Mouse (Mus musculus): ENCODE measurements around the gene Mylip. TPM values are rescaled to one million over a fixed set of nuclear protein-coding genes. Genes with fewer than 3 reads are reported as not detected.
A peak's percentile ranks its signal among the peaks of the same experiment; 100 is the strongest.

The Mylip gene
- 5.3 and 5.8 TPM in 2 replicates for polyA plus RNA-seq (2014; fragmentation: Nextera tagmentation; extraction: Ambion mirVana)

- ATAC-seq (replicated peaks; ENCODE audit: low FRiP score, low TSS enrichment, low read depth): peak; percentile 98
- under 1% methylated on average over 73 of the region's 81 CpGs for WGBS
- H3K4me1 ChIP-seq (replicated peaks; ENCODE audit: control insufficient read depth, insufficient read depth, low read length): peaks cover 34% of the 10 kb centered on the region
- no peaks in the 10 kb centered on the region for H3K27me3 ChIP-seq (replicated peaks; ENCODE audit: control insufficient read depth, insufficient read depth, low read length)
- H3K36me3 ChIP-seq (ENCODE audit: control insufficient read depth, insufficient read depth, low read length): 0 out of 2 replicates have a peak, but pooled peaks cover 4% of the 10 kb centered on the region
- peak; percentile 97 for DNase-seq (ENCODE audit: low spot score)
- peak within 1 kb of the TSS; percentile 79 for H3K4me2 ChIP-seq (ENCODE audit: low read length)
- peak within 1 kb of the TSS; percentile 70 for H3K9ac ChIP-seq (ENCODE audit: low read length)
- H3K4me3 ChIP-seq (ENCODE audit: low read depth, low read length): peak within 1 kb of the TSS; percentile 77
- H3K27ac ChIP-seq (ENCODE audit: low read depth): peak within 1 kb of the TSS; percentile 11; the same call in 1 of the 2 replicates
- H3K9me3 ChIP-seq (ENCODE audit: control insufficient read depth, low read length): no peaks in the 10 kb centered on the region
Observed at GRCm38 (mm10) chr13:45389448-45390311, at the start of gene Mylip. Gene Mylip (plus strand): TSS chr13:45389742.

- H3K4me3 ChIP-seq (ENCODE audit: low read depth, low read length): no peak overlapping the region
- H3K4me2 ChIP-seq (ENCODE audit: low read length): no peak overlapping the region
- H3K36me3 ChIP-seq (ENCODE audit: control insufficient read depth, insufficient read depth, low read length): no peaks in the 10 kb centered on the region
- no peaks in the 10 kb centered on the region for H3K27me3 ChIP-seq (replicated peaks; ENCODE audit: control insufficient read depth, insufficient read depth, low read length)
- H3K4me1 ChIP-seq (replicated peaks; ENCODE audit: control insufficient read depth, insufficient read depth, low read length): no peaks in the 10 kb centered on the region
- no peak overlapping the region for H3K27ac ChIP-seq (ENCODE audit: low read depth)
- ATAC-seq (replicated peaks; ENCODE audit: low FRiP score, low TSS enrichment, low read depth): no peak
- H3K9ac ChIP-seq (ENCODE audit: low read length): no peak overlapping the region
- H3K9me3 ChIP-seq (ENCODE audit: control insufficient read depth, low read length): no peaks in the 10 kb centered on the region
- DNase-seq (ENCODE audit: low spot score): no peak
Observed at GRCm38 (mm10) chr13:45341991-45342390, 47.6 kb upstream of the Mylip start.

GRCm38 (mm10) chr13:45343541-45343940 is 46.0 kb upstream of the Mylip start:
- DNase-seq (ENCODE audit: low spot score): no peak
- no peak for ATAC-seq (replicated peaks; ENCODE audit: low FRiP score, low TSS enrichment, low read depth)
- 89% methylated on average over 6 of the region's 6 CpGs for WGBS

GRCm38 (mm10) chr13:45343966-45344365 is 45.6 kb upstream of the Mylip start:
- ATAC-seq (replicated peaks; ENCODE audit: low FRiP score, low TSS enrichment, low read depth): no peak
- no peak overlapping the region for H3K4me2 ChIP-seq (ENCODE audit: low read length)
- H3K9ac ChIP-seq (ENCODE audit: low read length): no peak overlapping the region
- H3K9me3 ChIP-seq (ENCODE audit: control insufficient read depth, low read length): no peaks in the 10 kb centered on the region
- no peaks in the 10 kb centered on the region for H3K27me3 ChIP-seq (replicated peaks; ENCODE audit: control insufficient read depth, insufficient read depth, low read length)
- no peaks in the 10 kb centered on the region for H3K4me1 ChIP-seq (replicated peaks; ENCODE audit: control insufficient read depth, insufficient read depth, low read length)
- H3K4me3 ChIP-seq (ENCODE audit: low read depth, low read length): no peak overlapping the region
- DNase-seq (ENCODE audit: low spot score): no peak
- H3K36me3 ChIP-seq (ENCODE audit: control insufficient read depth, insufficient read depth, low read length): no peaks in the 10 kb centered on the region
- H3K27ac ChIP-seq (ENCODE audit: low read depth): no peak overlapping the region
- 57% methylated on average over 4 of the region's 4 CpGs for WGBS

More at GRCm38 (mm10) chr13:45343541-45343940, 46.0 kb upstream of the Mylip start:
- no peak overlapping the region for H3K4me3 ChIP-seq (ENCODE audit: low read depth, low read length)
- no peaks in the 10 kb centered on the region for H3K9me3 ChIP-seq (ENCODE audit: control insufficient read depth, low read length)
- no peak overlapping the region for H3K4me2 ChIP-seq (ENCODE audit: low read length)
- H3K27ac ChIP-seq (ENCODE audit: low read depth): no peak overlapping the region
- H3K9ac ChIP-seq (ENCODE audit: low read length): no peak overlapping the region
- H3K36me3 ChIP-seq (ENCODE audit: control insufficient read depth, insufficient read depth, low read length): no peaks in the 10 kb centered on the region
- H3K27me3 ChIP-seq (replicated peaks; ENCODE audit: control insufficient read depth, insufficient read depth, low read length): no peaks in the 10 kb centered on the region
- H3K4me1 ChIP-seq (replicated peaks; ENCODE audit: control insufficient read depth, insufficient read depth, low read length): no peaks in the 10 kb centered on the region

- no peak overlapping the region for H3K4me3 ChIP-seq (ENCODE audit: low read depth, low read length)
- no peaks in the 10 kb centered on the region for H3K9me3 ChIP-seq (ENCODE audit: control insufficient read depth, low read length)
- no peaks in the 10 kb centered on the region for H3K27me3 ChIP-seq (replicated peaks; ENCODE audit: control insufficient read depth, insufficient read depth, low read length)
- no peaks in the 10 kb centered on the region for H3K4me1 ChIP-seq (replicated peaks; ENCODE audit: control insufficient read depth, insufficient read depth, low read length)
- H3K36me3 ChIP-seq (ENCODE audit: control insufficient read depth, insufficient read depth, low read length): no peaks in the 10 kb centered on the region
- WGBS: 21% methylated on average over 14 of the region's 14 CpGs
- H3K4me2 ChIP-seq (ENCODE audit: low read length): no peak overlapping the region
- H3K9ac ChIP-seq (ENCODE audit: low read length): no peak overlapping the region
- no peak overlapping the region for H3K27ac ChIP-seq (ENCODE audit: low read depth)
- DNase-seq (ENCODE audit: low spot score): no peak
- no peak for ATAC-seq (replicated peaks; ENCODE audit: low FRiP score, low TSS enrichment, low read depth)
Observed at GRCm38 (mm10) chr13:45345471-45346159, 43.9 kb upstream of the Mylip start.

- Histone ChIP-seq H3K9ac (ENCODE audit: low read length) (no peak overlapping the region), H3K9me3 (ENCODE audit: control insufficient read depth, low read length) (no peaks in the 10 kb centered on the region), H3K4me3 (ENCODE audit: low read depth, low read length) (no peak overlapping the region), H3K4me1 (replicated peaks; ENCODE audit: control insufficient read depth, insufficient read depth, low read length) (no peaks in the 10 kb centered on the region), H3K4me2 (ENCODE audit: low read length) (no peak overlapping the region), H3K36me3 (ENCODE audit: control insufficient read depth, insufficient read depth, low read length) (no peaks in the 10 kb centered on the region), H3K27me3 (replicated peaks; ENCODE audit: control insufficient read depth, insufficient read depth, low read length) (no peaks in the 10 kb centered on the region), H3K27ac (ENCODE audit: low read depth) (no peak overlapping the region)
- WGBS: 85% methylated on average over 5 of the region's 5 CpGs
- DNase-seq (ENCODE audit: low spot score) (no peak), ATAC-seq (replicated peaks; ENCODE audit: low FRiP score, low TSS enrichment, low read depth) (no peak)
Observed at GRCm38 (mm10) chr13:45351483-45351882, 38.1 kb upstream of the Mylip start.

- H3K27ac ChIP-seq (ENCODE audit: low read depth): no peak overlapping the region
- no peak overlapping the region for H3K9ac ChIP-seq (ENCODE audit: low read length)
- ATAC-seq (replicated peaks; ENCODE audit: low FRiP score, low TSS enrichment, low read depth) (no peak), DNase-seq (ENCODE audit: low spot score) (no peak)
- no peaks in the 10 kb centered on the region for H3K9me3 ChIP-seq (ENCODE audit: control insufficient read depth, low read length)
- H3K36me3 ChIP-seq (ENCODE audit: control insufficient read depth, insufficient read depth, low read length): no peaks in the 10 kb centered on the region
- no peaks in the 10 kb centered on the region for H3K27me3 ChIP-seq (replicated peaks; ENCODE audit: control insufficient read depth, insufficient read depth, low read length)
- 79% methylated on average over 2 of the region's 2 CpGs for WGBS
- no peak overlapping the region for H3K4me2 ChIP-seq (ENCODE audit: low read length)
- H3K4me1 ChIP-seq (replicated peaks; ENCODE audit: control insufficient read depth, insufficient read depth, low read length): no peaks in the 10 kb centered on the region; the same call in 1 of the 2 replicates
- H3K4me3 ChIP-seq (ENCODE audit: low read depth, low read length): no peak overlapping the region
Observed at GRCm38 (mm10) chr13:45354824-45355223, 34.7 kb upstream of the Mylip start.

GRCm38 (mm10) chr13:45358208-45358607 is 31.3 kb upstream of the Mylip start:
- H3K36me3 ChIP-seq (ENCODE audit: control insufficient read depth, insufficient read depth, low read length): no peaks in the 10 kb centered on the region
- H3K9me3 ChIP-seq (ENCODE audit: control insufficient read depth, low read length): no peaks in the 10 kb centered on the region
- no peak overlapping the region for H3K9ac ChIP-seq (ENCODE audit: low read length)
- DNase-seq (ENCODE audit: low spot score) (no peak), ATAC-seq (replicated peaks; ENCODE audit: low FRiP score, low TSS enrichment, low read depth) (no peak)
- no peak overlapping the region for H3K27ac ChIP-seq (ENCODE audit: low read depth)
- H3K27me3 ChIP-seq (replicated peaks; ENCODE audit: control insufficient read depth, insufficient read depth, low read length): no peaks in the 10 kb centered on the region
- WGBS: 80% methylated on average over 5 of the region's 5 CpGs
- H3K4me3 ChIP-seq (ENCODE audit: low read depth, low read length): no peak overlapping the region
- no peak overlapping the region for H3K4me2 ChIP-seq (ENCODE audit: low read length)
- no peaks in the 10 kb centered on the region; the same call in 1 of the 2 replicates for H3K4me1 ChIP-seq (replicated peaks; ENCODE audit: control insufficient read depth, insufficient read depth, low read length)

Data from intestine, embryonic 14.5 days (tissue).